Mouse (Mus musculus) liver, embryonic 12.5 days (tissue): ENCODE data around the gene Msh6. TPM values are rescaled to one million over a fixed set of nuclear protein-coding genes. Genes with fewer than 3 reads are reported as not detected.

ENCODE experiments used
- ATAC-seq: fragments of 200-750 bp; cut with Nextera tagmentation; 2 replicates; pipeline ENCODE4 v1.8.0; 2017; ENCODE audit warnings: moderate number of reproducible peaks, mild to moderate bottlenecking, moderate library complexity
- H3K27ac ChIP-seq: fragments of 300-500 bp; sonication (generic); 2 replicates; pipeline ENCODE4 v1.5.1; 2016; ENCODE audit warnings: mild to moderate bottlenecking
- H3K27me3 ChIP-seq: fragments of 300-500 bp; sonication (generic); replicated peaks from 2 replicates; pipeline ENCODE4 v1.6.1; 2016; ENCODE audit warnings: mild to moderate bottlenecking, moderate library complexity
- H3K36me3 ChIP-seq: fragments of 300-500 bp; sonication (generic); 2 replicates; pipeline ENCODE4 v1.6.1; 2016; ENCODE audit warnings: mild to moderate bottlenecking, moderate library complexity
- H3K4me1 ChIP-seq: fragments of 300-500 bp; sonication (generic); 2 replicates; pipeline ENCODE4 v1.6.1; 2016
- H3K4me2 ChIP-seq: fragments of 300-500 bp; sonication (generic); 2 replicates; pipeline ENCODE4 v1.6.1; 2016; ENCODE audit warnings: mild to moderate bottlenecking, moderate library complexity
- H3K4me3 ChIP-seq: fragments of 300-500 bp; sonication (generic); 2 replicates; pipeline ENCODE4 v1.5.1; 2016; ENCODE audit warnings: mild to moderate bottlenecking, moderate library complexity
- H3K9ac ChIP-seq: fragments of 300-500 bp; sonication (generic); 2 replicates; pipeline ENCODE4 v1.6.1; 2016; ENCODE audit warnings: mild to moderate bottlenecking, moderate library complexity
- H3K9me3 ChIP-seq: fragments of 300-500 bp; sonication (generic); replicated peaks from 2 replicates; pipeline ENCODE4 v1.6.1; 2016; ENCODE audit warnings: mild to moderate bottlenecking, moderate library complexity
- WGBS: fragments of 180-500 bp; shearing (Covaris S2); methylation state at CpG from one replicate; pipeline ENCODE4 v1.1.7; 2016; ENCODE audit not compliant: insufficient replicate concordance; 5-methylcytosine and 5-hydroxymethylcytosine counted together
- polyA plus RNA-seq: library from polyadenylated mRNA; unstranded; fragments of >200 nt; fragmentation: Nextera tagmentation; extraction: Ambion mirVana; gene quantifications from 2 replicates; pipeline ENCODE4 v1.2.1, GENCODE M21; 2016

The Msh6 gene
- polyA plus RNA-seq, 1 experiment from 2014 or later = 52.0 TPM

DNA sequence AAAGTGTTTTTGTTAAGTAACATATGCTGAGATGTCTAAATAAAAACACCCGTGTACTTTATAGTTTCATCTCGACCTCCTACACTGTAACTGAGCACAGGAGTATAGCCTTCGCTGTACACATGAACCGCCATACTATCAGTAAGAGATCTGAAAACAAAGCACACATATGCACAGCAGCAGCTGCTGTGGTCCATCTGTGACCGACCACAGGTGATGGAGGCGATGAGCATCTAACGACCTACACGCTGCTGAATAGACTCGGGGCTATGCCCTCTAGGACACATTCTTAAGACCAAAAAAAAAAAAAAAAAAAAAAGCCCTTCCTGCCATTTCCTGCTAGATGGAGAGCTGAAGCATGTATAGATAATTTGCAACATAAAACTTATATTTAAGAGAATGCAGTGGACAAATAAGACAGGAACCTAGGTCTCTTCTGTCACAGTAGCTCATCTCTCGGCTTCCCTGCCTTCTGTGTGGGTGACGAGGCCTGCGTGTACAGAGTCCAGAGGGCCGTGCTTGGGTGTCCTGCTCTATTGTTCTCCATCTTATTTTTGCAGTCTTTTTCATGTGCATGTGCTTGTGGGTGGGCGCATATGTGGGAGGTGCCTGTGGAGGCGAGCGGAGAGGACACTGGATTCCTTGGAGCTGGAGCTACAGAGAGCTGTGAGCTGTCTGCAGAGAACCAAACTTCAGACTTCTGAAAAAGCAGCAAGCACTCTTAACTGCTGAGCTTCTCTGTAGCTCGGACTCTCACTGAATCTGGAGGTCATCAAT lies 54.5 kb downstream of the Msh6 start:
- Histone ChIP-seq H3K4me2 (no peak overlapping the region), H3K4me1 (peaks cover 49% of the 10 kb centered on the region), H3K36me3 (no peaks in the 10 kb centered on the region), H3K27ac (0 out of 2 replicates have a peak overlapping the region, but pooled peaks have one; percentile 14), H3K9ac (no peak overlapping the region), H3K4me3 (no peak overlapping the region), H3K9me3 (no peaks in the 10 kb centered on the region), H3K27me3 (no peaks in the 10 kb centered on the region)
- ATAC-seq = no peak
- 81% methylated on average over 17 of the region's 17 CpGs for WGBS

DNA sequence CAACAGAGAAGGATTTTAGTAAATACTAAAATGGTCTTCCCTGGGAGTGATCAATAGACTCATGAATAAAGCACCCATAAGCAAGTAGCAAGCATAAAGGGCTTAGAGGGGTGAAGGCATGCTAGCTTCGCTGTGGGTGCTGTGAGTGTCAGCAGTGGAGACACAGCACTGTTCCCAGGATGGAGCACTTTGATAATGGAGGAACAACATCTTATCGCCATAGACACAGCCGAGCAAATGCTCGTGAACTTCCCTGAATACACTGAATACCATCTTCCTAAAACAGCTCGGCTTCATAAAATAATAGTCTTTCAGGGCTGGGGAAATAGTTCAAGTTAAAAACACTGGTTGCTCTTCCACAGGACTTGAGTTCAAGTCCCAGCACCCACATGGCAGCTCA lies 56.9 kb downstream of the Msh6 start:
- no peaks in the 10 kb centered on the region for H3K27me3 ChIP-seq
- H3K4me1 ChIP-seq = peaks cover 60% of the 10 kb centered on the region
- ATAC-seq = peak; percentile 83
- peak overlapping the region; percentile 47 for H3K4me2 ChIP-seq
- 0 out of 2 replicates have a peak overlapping the region, but pooled peaks have one; percentile 1 for H3K9ac ChIP-seq
- H3K4me3 ChIP-seq = no peak overlapping the region
- 38% methylated on average over 5 of the region's 5 CpGs for WGBS
- peak overlapping the region; percentile 48 for H3K27ac ChIP-seq
- H3K36me3 ChIP-seq = no peaks in the 10 kb centered on the region
- H3K9me3 ChIP-seq = no peaks in the 10 kb centered on the region

DNA sequence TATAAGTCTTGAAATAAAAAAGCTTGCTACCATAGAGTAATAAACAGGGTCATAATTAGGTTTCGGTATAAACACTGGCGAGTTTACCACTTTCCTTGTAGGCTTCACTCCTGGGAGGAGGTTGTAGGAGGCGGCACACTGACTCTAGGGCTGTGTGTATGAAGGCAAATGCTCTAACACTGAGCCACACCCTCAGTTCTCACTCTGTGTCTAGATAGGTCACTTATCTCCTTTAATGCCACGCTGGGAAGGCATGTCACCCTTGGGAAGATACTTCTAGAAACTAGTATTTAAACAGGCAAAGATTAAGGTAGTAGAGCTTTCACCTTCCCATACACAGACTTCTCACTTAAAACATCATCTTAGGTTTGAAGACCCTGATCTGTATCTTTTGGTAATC lies 59.6 kb downstream of the Msh6 start:
- peak overlapping the region; percentile 18; the same call in 1 of the 2 replicates for H3K9ac ChIP-seq
- ATAC-seq = peak; percentile 94
- 38% methylated on average over 4 of the region's 4 CpGs for WGBS
- H3K4me3 ChIP-seq = peak overlapping the region; percentile 2; the same call in 1 of the 2 replicates
- H3K36me3 ChIP-seq = no peaks in the 10 kb centered on the region
- no peaks in the 10 kb centered on the region for H3K9me3 ChIP-seq
- H3K4me1 ChIP-seq = peaks cover 59% of the 10 kb centered on the region
- peak overlapping the region; percentile 45 for H3K4me2 ChIP-seq
- peak overlapping the region; percentile 70 for H3K27ac ChIP-seq
- no peaks in the 10 kb centered on the region for H3K27me3 ChIP-seq

Other genes starting within 250 kb of the Msh6 start
- gene Kcnk12, start 177.1 kb upstream of the Msh6 start, polyA plus RNA-seq = 0.83 and 1.2 TPM in 2 replicates
- gene Rpl36-ps4, start 54.1 kb upstream of the Msh6 start, polyA plus RNA-seq = not detected in 2 replicates
- 6.2 and 7.0 TPM in 2 replicates for gene Fbxo11, start 90.2 kb downstream of the Msh6 start, polyA plus RNA-seq